Mouse (Mus musculus): ENCODE data around the gene Ttll8. TPM values are rescaled to one million over a fixed set of nuclear protein-coding genes. Genes with fewer than 3 reads are reported as not detected.

Gene Ttll8
- polyA plus RNA-seq, 1 experiment: 1.6 TPM

DNA sequence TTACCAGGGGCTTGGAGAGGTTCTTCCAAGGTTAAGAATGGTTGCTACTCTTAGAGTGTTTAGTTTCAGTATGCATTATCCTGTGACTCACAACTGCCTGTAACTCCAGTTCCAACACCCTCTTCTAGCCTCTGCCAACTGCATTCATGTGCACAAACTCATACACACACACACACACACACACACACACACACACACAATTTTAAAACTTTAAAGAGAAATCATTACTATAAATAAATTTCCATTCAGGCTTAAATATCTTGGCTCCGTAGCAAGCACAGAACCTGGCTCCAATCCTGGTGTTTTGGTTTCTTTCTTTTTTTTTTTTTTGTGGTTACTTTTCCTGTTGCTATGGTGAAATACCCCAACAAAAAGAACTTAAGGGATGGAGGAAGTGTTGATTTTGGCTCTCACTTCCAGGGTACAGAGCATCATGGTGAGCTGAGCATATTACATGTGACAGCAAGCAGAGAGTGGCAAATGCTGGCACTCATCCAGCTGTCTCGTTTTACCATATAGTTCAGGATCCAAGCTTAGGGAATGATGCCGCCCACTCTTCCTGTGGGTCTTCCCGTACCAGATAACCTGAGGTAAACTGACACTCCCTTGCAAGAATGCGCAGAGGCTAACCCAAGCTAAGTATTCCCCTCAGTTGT, 10.2 kb downstream of the Ttll8 start:
- Histone ChIP-seq H3K27ac (ENCODE audit: insufficient read depth, low read length) (no peak overlapping the region), H3K4me1 (ENCODE audit: control insufficient read depth, insufficient read depth, low read length) (no peaks in the 10 kb centered on the region), H3K27me3 (ENCODE audit: control insufficient read depth, insufficient read depth, low read length) (no peaks in the 10 kb centered on the region), H3K4me3 (replicated peaks; ENCODE audit: insufficient read depth, low read depth, low read length) (no peak overlapping the region)
- TF ChIP-seq POLR2A (IDR thresholded peaks at IDR 0.05; ENCODE audit: borderline replicate concordance, insufficient read depth, low read length) (no peak), CTCF (IDR thresholded peaks at IDR 0.05; ENCODE audit: borderline replicate concordance, insufficient read depth, low read depth, low read length) (no peak)
- WGBS: 44% methylated on average over 5 of the region's 5 CpGs
- no peak for DNase-seq

DNA sequence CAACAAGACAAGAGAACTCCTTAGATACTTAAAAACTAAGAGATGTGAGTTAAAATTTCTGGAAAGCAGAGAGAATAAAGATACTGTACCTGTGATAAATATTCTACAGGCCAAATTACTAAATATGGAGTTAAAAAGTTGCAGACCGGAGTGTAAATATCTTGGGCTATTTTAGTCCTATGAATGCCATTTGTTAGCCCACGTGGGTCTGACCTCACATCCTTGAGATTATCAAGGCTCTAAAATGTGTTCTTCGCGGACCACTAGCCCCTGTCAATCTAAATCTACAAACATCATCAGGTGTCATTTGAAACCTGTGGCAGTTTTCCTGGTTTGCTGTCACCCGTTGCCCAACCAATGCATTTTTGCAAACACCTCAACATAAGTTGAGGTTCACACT, 11.4 kb downstream of the Ttll8 start:
- no peak overlapping the region for H3K4me3 ChIP-seq (replicated peaks; ENCODE audit: insufficient read depth, low read depth, low read length)
- no peak for DNase-seq
- H3K4me1 ChIP-seq (ENCODE audit: control insufficient read depth, insufficient read depth, low read length): no peaks in the 10 kb centered on the region
- 84% methylated on average over 5 of the region's 5 CpGs for WGBS
- TF ChIP-seq CTCF (IDR thresholded peaks at IDR 0.05; ENCODE audit: borderline replicate concordance, insufficient read depth, low read depth, low read length) (no peak), POLR2A (IDR thresholded peaks at IDR 0.05; ENCODE audit: borderline replicate concordance, insufficient read depth, low read length) (no peak)
- H3K27ac ChIP-seq (ENCODE audit: insufficient read depth, low read length): no peak overlapping the region
- no peaks in the 10 kb centered on the region for H3K27me3 ChIP-seq (ENCODE audit: control insufficient read depth, insufficient read depth, low read length)

GRCm38 (mm10) chr15:88937291-88937650, 16.9 kb downstream of the Ttll8 start:
- Histone ChIP-seq H3K27ac (ENCODE audit: insufficient read depth, low read length) (no peak overlapping the region), H3K27me3 (ENCODE audit: control insufficient read depth, insufficient read depth, low read length) (no peaks in the 10 kb centered on the region), H3K4me3 (replicated peaks; ENCODE audit: insufficient read depth, low read depth, low read length) (no peak overlapping the region), H3K4me1 (ENCODE audit: control insufficient read depth, insufficient read depth, low read length) (peaks cover 9% of the 10 kb centered on the region)
- DNase-seq: peak in 1 of 2 experiments; percentile 44
- TF ChIP-seq POLR2A (IDR thresholded peaks at IDR 0.05; ENCODE audit: borderline replicate concordance, insufficient read depth, low read length) (no peak), CTCF (IDR thresholded peaks at IDR 0.05; ENCODE audit: borderline replicate concordance, insufficient read depth, low read depth, low read length) (no peak)
- 50% methylated on average over 2 of the region's 2 CpGs for WGBS

- TF ChIP-seq POLR2A (IDR thresholded peaks at IDR 0.05; ENCODE audit: borderline replicate concordance, insufficient read depth, low read length): no peak
- no peak for TF ChIP-seq CTCF (IDR thresholded peaks at IDR 0.05; ENCODE audit: borderline replicate concordance, insufficient read depth, low read depth, low read length)
- Histone ChIP-seq H3K4me1 (ENCODE audit: control insufficient read depth, insufficient read depth, low read length) (peaks cover 9% of the 10 kb centered on the region), H3K27ac (ENCODE audit: insufficient read depth, low read length) (no peak overlapping the region), H3K27me3 (ENCODE audit: control insufficient read depth, insufficient read depth, low read length) (no peaks in the 10 kb centered on the region), H3K4me3 (replicated peaks; ENCODE audit: insufficient read depth, low read depth, low read length) (no peak overlapping the region)
- 46% methylated on average over 6 of the region's 6 CpGs for WGBS
- DNase-seq: no peak
Observed at GRCm38 (mm10) chr15:88936619-88937290, 17.5 kb downstream of the Ttll8 start.

DNA sequence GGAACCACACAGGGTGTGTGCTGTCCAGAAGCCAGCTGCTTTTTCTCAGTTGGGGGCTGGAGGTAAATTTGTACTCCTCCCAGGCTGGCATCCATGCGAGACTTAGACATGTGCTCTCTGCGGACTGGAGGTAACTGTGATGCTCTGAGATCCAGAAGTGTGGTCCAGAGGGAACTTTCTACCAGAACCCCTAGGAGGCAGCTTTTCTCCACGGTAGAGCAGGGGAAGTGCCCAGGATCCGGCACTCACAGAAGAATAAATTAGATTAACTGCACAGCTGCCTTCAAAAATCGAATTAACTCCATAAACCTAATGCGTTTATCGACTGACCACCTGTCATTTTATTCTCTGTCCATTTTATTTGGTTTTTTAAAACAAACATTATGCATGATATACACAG, 20.1 kb downstream of the Ttll8 start:
- no peak overlapping the region for H3K27ac ChIP-seq (ENCODE audit: insufficient read depth, low read length)
- H3K4me3 ChIP-seq (replicated peaks; ENCODE audit: insufficient read depth, low read depth, low read length): no peak overlapping the region
- no peaks in the 10 kb centered on the region for H3K27me3 ChIP-seq (ENCODE audit: control insufficient read depth, insufficient read depth, low read length)
- TF ChIP-seq POLR2A (IDR thresholded peaks at IDR 0.05; ENCODE audit: borderline replicate concordance, insufficient read depth, low read length): no peak
- TF ChIP-seq CTCF (IDR thresholded peaks at IDR 0.05; ENCODE audit: borderline replicate concordance, insufficient read depth, low read depth, low read length): peak; percentile 34; the same call in 1 of the 2 replicates
- H3K4me1 ChIP-seq (ENCODE audit: control insufficient read depth, insufficient read depth, low read length): peaks cover 9% of the 10 kb centered on the region
- WGBS: 48% methylated on average over 7 of the region's 7 CpGs
- DNase-seq: no peak

DNA sequence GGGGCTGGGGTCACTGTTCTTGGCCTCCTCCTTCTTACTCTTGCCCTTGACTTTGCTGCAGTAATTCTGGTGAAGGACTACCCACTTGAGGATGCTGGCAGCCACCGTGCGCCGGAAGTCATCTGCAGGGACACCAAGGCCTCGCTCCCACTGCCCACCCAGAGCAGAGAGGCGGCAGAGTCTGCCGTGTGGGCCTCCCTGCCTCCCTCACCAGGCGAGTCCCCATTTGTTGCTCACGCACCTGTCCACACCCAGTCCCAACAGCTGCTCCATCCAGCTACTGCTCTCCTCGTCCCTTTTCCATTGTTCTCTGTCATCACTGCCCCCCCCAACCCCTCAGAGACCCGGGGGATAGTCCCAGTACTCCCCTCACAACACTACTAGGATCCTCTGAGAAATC, 21.6 kb downstream of the Ttll8 start:
- TF ChIP-seq CTCF (IDR thresholded peaks at IDR 0.05; ENCODE audit: borderline replicate concordance, insufficient read depth, low read depth, low read length) (no peak), POLR2A (IDR thresholded peaks at IDR 0.05; ENCODE audit: borderline replicate concordance, insufficient read depth, low read length) (no peak)
- WGBS: 87% methylated on average over 10 of the region's 10 CpGs
- no peaks in the 10 kb centered on the region for H3K27me3 ChIP-seq (ENCODE audit: control insufficient read depth, insufficient read depth, low read length)
- DNase-seq: no peak
- H3K4me3 ChIP-seq (replicated peaks; ENCODE audit: insufficient read depth, low read depth, low read length): no peak overlapping the region
- no peak overlapping the region for H3K27ac ChIP-seq (ENCODE audit: insufficient read depth, low read length)
- peaks cover 8% of the 10 kb centered on the region for H3K4me1 ChIP-seq (ENCODE audit: control insufficient read depth, insufficient read depth, low read length)

- Histone ChIP-seq H3K4me3 (replicated peaks; ENCODE audit: insufficient read depth, low read depth, low read length) (no peak overlapping the region), H3K4me1 (ENCODE audit: control insufficient read depth, insufficient read depth, low read length) (no peaks in the 10 kb centered on the region), H3K27ac (ENCODE audit: insufficient read depth, low read length) (no peak overlapping the region), H3K27me3 (ENCODE audit: control insufficient read depth, insufficient read depth, low read length) (no peaks in the 10 kb centered on the region)
- TF ChIP-seq POLR2A (IDR thresholded peaks at IDR 0.05; ENCODE audit: borderline replicate concordance, insufficient read depth, low read length): no peak
- TF ChIP-seq CTCF (IDR thresholded peaks at IDR 0.05; ENCODE audit: borderline replicate concordance, insufficient read depth, low read depth, low read length): no peak
- DNase-seq: no peak
- WGBS: 66% methylated on average over 6 of the region's 6 CpGs
Observed at GRCm38 (mm10) chr15:88921992-88922310, 32.3 kb downstream of the Ttll8 start.

All from cerebellum, adult 2 months (tissue).